Mouse (Mus musculus): Measurements from ENCODE around the gene Timp3. TPM values are rescaled to one million over a fixed set of nuclear protein-coding genes. Genes with fewer than 3 reads are reported as not detected.

Gene Timp3
- total RNA-seq, 2 experiments from 2014 or later: 90.4 to 99.7 TPM

DNA sequence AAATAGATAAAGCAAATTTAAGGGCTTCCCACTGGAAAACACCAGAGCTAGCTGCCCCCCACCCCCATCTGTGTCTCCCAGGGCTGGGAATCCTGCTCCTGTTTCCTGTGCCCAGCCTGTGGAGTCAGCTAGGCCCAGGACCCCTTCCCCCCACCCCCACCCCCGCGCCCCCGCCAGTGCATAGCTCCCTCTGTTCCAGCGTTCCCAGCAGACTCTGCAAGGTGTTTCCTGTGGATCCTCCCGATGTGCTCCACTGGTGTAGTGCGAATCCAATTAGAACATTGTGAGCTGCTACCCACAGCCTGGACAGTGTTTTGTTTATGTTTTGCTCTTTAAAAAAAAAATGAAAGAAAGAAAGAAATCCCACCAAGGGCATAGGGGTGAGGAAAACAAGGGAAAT, 25.1 kb downstream of the Timp3 start:
- DNase-seq (ENCODE audit: low spot score in 2 of 2): no peak

DNA sequence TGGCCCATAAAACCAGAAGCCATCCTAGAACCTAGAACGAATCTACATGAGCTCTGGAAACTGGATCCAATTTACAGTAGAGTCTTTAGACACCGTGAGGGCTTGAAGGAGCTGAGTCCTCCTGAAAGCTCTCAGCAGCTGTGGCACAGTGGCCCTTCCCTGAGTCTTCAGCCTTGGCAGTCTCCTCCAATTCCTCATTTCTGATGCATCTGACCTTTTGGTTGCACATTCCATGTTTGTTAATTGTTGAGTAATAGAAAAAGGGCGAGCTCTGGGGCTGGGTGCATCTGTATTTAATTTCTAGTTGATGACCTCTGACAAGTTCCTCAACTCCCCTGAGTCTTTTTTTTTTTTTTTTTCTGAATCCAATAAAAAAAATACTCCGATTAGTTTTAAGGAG, 28.0 kb downstream of the Timp3 start:
- no peak for DNase-seq (ENCODE audit: low spot score in 2 of 2)

DNA sequence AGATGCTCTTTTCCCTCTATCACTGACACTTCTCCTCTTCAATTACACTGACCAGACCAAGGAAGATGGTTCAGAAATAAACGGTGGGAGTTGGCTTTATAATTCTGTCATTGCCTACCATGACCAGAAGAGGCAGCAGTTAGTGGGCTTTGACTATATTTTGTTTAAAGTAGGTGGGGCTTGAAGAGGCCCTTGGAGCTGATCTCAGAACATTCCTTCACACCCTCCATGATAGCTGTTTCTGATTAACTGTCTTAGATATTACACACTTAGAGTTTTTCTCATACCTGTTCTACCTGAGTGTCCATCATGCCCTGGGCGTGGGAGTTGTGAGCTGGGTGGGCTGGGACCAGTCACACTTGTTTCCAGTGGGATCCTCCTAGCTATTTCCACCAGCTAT, 28.5 kb downstream of the Timp3 start:
- no peak for DNase-seq (ENCODE audit: low spot score in 2 of 2)

DNA sequence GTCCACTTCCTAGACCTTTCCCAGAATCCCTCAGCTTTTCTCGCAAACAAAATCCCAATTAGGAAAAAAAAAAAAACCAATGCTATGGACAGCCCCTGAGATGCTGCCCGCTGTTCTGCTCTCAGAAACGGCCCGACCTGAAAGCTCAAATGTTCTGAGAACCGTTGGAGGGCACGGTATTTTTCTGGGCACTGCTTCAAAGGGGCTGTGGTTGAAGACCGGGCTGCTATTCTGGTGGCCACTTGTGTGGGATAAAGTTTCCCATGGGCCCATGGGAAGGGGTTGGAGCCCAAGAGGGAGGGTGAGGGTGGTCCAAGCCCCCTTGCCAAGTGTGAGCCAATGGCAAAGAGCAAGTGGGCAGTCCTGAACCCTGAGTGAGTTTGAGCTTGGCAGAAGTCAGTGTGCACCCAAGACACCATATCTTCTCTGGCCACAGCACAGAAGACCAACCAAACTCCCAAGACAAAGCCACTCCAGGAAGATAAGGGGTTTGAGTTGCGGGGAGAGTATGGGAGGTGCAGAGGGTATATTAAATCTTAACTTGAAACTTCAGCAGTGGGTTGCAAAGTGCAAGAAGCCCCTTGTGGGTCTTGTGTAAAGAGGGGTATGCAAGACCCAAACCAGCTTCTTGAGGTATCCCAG, 29.2 kb downstream of the Timp3 start:
- no peak for DNase-seq (ENCODE audit: low spot score in 2 of 2)

DNA sequence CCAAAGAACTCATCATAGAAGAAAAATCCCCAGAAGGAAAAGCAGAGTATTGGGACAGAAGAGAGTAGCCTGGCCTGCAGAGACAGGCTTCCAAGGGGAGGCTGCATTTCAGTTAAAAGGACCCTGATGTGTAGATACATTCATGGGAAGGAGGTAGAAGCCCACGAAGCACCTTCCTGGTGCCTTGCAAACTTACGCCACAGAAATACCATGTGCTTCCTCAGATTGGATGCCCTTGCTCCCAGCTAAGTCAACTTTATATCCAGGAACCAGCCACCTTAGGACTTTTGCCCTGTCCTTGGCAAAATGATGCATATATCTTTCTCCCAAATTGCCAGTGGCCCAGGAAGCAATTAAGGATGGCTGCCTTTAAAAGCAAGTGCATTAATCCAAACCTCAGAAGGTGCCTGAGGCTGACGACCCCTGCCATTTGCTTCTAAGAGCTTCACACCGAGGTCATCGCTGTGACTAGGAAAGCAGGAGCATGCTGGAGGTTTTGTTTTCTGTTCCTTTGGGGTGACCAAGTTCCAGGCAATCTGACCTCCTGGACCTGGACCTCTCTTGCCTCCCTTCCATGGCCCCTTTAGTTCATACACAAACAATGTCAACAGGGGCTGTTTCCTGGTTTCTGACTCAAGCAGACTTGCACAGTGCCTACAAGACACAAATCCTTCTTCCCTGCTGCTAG, 31.0 kb downstream of the Timp3 start:
- no peak for DNase-seq (ENCODE audit: low spot score in 2 of 2)

DNA sequence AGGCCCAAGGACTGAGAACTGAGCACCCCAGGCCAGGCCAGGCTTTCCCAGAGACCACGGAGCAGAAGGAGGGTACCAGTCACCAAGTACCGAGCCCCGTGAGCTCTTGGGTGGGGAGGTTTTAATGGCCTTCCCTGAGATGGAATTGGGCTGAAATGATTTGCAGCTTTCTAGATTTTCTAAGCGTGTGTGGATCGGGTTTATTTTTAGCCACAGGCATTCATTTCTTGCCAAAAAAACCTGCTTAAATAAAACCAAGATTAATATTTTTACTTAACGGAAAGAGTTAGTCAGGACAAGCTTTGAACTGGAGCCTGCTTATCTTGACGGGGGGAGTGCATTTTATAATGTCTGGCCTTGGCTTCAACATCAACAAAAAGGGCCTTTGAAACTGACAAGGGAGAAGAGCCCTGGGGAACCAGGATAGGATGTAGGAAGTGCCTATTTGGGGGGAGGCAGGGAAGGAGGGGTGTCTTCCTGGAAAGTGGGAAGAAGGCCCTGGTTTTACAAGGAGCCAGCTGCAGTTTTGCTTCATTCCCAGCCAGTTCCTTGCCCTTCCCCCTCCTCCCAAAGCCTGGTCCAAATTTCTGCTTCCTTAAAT, 31.6 kb downstream of the Timp3 start:
- no peak for DNase-seq (ENCODE audit: low spot score in 2 of 2)

DNA sequence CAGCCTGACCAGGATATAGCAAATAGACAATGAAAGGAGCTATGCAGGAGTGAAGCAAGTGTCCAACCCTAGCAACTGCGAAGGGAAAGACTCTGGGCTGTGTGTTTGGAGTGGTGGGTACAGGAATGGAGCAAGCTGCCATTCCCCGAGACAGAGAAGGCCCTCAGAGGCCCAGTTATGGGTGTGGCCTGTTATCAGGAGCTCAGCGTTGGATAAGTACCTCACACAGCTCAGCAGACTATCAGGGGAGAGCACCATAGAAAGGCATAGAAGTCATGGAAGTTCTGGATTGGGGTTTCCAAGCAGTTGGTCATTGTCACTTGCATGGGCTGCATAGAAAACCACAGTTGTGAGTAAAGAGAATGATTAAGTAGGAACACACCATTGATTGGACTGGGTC, 32.8 kb downstream of the Timp3 start:
- no peak for DNase-seq (ENCODE audit: low spot score in 2 of 2)

DNA sequence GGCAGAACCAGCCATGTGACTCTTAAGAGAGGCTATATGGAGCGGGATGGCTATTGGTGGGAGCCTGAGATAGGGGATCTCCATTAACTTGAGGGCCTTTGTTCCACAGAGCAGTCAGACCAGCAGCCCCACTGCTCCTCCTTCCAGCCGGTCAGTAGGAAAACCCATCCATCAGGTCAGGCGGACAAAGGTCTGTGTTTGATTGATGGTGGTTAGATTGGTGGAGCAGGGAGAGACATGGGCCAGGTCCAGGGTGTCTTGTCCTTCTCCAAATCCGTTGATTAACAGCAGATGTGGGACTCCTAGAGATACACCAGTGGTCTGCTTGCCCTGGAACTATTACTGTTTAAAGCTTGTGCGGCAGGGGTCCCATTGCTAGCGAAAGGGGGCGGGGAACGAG, 34.4 kb downstream of the Timp3 start:
- DNase-seq (ENCODE audit: low spot score in 2 of 2): no peak

DNA sequence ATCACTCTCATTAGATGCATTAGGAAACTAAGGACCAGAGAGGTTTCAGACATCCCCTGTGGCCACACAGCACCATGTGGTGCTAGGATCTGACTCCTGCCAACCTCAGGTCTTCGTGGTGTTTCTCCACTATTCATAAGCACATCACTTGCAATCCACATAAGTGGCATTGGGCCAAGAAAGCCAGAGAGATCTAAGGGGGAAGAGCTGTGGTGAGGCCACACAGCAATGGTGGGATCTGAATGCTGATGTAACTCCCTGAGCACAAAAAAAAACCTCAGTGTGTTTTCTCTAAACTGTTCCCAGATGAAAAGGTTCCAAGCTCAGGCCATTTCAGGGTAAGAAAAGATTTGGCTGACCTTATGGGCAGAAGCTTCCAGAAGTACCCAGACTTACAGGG, 36.3 kb downstream of the Timp3 start:
- DNase-seq (ENCODE audit: low spot score in 2 of 2): no peak

DNA sequence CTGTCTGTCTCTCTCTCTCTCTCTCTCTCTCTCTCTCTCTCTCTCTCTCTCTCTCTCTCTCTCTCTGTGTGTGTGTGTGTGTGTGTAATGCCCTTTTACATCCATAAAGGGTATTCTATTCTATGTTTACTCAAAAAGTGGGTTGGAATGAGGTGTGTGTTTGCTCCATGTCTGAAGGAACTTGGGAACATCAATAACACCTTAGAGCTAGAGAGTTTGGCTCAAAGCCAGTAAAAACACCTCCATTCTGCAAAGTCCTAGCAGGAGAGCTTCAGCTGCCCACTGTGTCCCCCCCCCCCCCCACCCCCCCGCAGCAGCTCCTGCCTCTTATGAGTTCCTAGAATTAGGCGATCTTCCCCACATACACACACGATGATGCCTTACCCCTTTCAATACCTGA, 37.1 kb downstream of the Timp3 start:
- no peak for DNase-seq (ENCODE audit: low spot score in 2 of 2)

DNA sequence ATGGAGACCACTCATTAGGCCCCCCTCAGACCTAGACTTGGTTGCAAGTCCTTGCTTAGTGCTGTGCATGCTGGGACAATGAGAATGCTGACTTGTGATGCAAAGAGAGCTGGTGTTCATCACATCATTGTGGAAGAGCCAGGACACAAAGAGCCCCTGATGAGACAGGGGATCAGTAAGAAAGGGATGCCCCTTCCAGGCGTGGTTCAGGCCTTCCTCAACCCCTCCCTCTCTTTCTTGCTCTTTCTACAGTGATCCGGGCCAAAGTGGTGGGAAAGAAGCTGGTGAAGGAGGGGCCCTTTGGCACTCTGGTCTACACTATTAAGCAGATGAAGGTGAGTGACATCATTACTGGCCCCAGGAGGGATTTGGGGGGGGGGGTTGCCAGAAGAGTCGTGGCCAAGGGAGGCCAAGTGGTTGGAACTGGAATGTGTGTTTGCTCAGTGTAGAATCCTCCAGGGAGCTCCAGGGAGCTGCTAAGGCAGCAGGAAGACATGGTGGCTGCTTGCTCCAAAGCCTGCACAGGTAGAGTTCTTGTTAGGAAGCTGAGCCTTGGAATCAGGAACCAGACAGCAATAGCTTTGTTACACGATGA, 38.0 kb downstream of the Timp3 start:
- no peak for DNase-seq (ENCODE audit: low spot score in 2 of 2)

DNA sequence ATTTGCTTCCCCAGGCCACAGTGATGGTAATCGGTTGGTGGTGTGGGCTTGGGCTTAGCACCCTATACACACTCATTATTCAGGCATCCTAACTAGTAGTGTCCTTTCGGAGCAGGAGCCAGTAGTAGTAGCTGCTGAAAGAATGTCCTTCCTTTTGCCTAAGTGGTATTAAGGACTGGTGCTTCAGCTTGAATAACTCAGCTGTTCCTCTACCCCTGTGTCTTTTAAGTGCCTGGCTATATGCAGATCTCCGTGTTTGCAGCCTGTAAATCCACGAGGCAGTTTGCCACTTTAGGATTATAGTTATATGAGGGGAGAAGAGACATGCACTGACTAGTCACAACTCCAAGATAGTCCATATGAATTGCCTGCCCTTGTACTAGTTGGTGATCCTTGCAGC, 38.9 kb downstream of the Timp3 start:
- DNase-seq (ENCODE audit: low spot score in 2 of 2): no peak

DNA sequence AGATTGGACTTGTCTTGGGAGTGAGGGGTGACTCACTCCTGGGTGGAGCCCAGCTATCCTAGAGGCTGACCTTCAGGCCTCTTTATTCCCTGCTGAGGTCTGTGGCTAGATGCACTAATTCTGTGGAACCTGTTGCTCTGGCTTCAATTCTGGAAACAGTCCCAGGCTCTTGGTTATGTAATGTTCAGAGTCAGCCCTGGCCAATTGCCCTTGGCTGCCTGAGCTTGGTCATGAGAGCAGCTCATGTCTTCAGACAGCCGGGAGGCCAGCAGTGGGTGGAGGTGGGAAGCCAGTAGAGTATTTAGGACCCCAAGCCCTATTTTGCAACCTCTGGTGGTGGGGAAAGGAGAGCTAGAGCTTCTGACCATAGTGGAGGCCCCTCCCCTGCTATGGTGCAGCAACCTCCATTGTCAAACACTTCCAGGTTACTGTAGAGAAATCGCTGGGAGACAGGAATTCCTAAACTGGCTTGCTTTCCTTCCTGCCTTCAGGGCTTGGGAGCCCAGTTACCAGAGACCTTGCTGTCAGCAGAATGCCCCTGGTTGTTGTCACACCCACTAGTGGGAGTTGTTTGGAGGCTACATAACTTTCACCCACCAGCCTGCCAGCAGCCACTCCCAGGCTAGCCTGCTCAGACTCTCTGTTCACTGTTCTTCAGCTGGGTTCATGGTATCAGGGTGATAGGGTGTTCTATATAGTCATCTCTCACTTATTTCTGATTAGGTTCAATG, 39.6 kb downstream of the Timp3 start:
- DNase-seq (ENCODE audit: low spot score in 2 of 2): peak; percentile 69 to 91

DNA sequence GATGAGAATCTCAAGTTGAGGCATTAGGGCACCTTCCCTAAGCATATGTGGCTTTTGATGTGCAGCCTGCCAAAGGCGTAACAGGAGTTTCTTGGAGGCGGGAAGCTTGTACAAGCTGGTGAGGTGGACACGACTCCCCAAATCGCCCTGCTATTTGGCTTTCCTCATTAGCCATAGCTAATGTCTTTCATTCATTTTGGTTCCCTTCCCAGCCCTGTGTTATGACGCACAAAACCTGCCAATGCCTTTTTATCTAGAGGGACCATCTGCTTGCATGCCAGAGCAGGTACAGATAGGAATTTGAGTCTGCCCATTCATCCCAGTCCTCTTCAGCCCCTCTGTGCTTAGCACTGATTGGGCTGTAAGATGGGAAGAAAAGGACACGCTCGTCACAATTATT, 40.2 kb downstream of the Timp3 start:
- DNase-seq (ENCODE audit: low spot score in 2 of 2): no peak

DNA sequence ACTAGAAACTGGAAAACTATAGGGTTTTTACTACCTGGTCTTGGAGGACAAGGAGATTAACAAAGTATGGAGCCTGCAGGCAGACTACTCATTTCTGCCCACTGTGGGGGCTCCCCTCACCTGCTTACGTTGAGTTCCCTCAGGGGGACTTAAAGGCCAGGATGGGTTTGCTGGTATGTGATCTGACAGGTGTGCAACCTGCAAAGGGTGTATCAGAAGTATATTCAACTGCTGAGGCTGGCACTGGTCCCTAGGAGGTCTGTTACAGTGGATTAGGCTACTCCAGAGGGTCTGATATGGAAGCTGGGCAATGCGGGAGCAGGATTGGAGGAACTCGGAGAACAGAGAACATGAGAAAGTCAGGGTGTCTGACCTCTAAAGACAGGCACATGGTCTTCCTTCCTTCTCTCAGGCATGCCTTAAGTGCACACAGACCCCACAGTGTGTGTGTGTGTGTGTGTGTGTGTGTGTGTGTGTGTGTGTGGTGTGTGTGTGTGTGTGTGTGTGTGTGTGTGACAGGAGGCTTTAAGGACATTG, 40.9 kb downstream of the Timp3 start:
- DNase-seq (ENCODE audit: low spot score in 2 of 2): no peak

DNA sequence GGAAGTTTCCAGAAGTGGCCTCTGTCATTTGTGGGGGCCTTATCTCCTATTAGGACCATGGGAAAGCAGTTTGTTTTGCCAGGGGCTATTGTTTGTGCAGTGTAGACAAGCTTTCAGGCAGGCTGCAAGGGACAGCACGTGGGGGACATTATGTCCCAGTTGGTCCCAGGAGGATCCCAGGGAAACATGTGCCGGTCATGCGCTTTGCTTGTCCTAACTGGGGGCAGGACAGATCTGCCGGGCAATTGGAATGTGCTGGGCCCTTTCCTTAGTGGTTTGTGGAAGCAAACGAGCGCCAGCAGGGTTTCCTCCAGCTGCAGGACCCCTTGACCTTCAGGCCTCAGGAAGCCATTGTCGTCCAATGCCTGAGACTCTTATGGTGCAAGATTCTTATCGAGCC, 41.4 kb downstream of the Timp3 start:
- DNase-seq (ENCODE audit: low spot score in 2 of 2): peak in 1 of 2 experiments; percentile 25

DNA sequence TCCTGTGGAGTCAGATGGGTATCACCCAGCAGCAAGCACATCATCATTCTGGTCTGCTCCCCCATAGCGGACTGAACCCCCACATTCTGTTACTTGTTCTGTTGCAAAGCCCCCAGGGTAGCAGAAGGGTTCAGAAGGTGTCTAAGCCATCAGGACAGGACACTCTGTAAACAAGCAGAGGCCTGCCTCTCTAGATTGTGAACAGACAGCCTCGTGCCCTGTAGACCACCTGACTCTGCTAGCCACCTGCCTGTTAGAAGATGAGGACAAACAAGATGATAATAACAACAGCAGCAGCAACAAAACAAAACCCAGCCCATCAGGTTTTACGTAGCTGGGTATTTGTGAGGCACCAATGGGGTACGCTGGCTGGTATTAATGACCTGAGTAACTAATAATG, 42.0 kb downstream of the Timp3 start:
- no peak for DNase-seq (ENCODE audit: low spot score in 2 of 2)

DNA sequence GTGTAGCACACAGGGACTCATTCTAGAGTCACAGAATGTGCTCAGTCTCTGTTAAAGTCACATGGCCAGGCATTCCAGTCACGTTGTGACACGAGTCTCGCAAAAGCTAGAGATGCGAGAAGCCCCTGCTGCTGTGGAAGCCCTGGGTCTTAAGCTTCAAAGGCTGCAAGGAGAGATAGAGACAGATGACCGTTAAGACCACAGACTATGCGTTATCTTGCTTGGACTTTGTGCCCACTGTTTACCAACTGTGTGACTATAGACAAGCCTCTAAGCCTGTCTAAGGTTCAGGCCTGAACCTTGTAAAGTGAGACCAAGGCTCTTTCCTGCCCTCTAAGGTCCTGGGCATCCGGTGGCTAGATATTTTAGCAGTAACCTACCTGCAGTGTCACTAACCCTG, 42.5 kb downstream of the Timp3 start:
- no peak for DNase-seq (ENCODE audit: low spot score in 2 of 2)

DNA sequence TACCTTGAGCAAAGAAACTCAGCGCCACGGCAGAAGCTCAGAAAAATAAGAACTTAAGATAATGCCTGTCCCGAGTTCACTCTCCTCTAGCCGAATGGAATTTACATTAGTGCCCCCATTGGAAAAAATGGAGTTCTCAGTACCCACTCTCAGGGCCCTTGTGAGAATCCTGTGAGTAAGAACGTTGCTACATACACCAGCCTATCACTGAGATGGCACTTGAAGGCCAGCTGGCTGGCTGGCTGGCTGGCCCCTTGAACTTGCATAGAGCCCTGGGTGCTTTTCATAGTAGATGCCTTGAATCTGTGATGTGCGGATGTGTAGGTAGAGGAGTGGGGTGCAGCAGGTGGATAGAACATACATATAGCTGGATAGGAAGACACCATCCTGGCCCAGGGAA, 43.2 kb downstream of the Timp3 start:
- no peak for DNase-seq (ENCODE audit: low spot score in 2 of 2)

DNA sequence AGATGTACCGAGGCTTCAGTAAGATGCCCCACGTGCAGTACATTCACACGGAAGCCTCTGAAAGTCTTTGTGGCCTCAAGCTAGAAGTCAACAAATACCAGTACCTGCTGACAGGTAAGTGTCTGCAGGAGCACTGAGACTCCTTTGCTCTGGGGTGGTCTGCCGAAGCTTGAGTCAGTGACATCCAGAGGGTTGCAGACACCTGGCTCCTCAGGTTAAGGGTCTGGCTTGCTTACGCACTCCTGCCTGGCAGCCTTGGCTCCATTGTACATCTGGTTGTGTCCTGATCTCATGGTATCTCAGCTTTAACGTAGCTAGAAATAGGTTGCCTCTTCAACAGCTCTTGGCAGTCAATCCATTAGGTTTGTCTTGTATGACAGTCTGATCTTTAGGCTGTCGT, 43.8 kb downstream of the Timp3 start:
- DNase-seq (ENCODE audit: low spot score in 2 of 2): no peak

DNA sequence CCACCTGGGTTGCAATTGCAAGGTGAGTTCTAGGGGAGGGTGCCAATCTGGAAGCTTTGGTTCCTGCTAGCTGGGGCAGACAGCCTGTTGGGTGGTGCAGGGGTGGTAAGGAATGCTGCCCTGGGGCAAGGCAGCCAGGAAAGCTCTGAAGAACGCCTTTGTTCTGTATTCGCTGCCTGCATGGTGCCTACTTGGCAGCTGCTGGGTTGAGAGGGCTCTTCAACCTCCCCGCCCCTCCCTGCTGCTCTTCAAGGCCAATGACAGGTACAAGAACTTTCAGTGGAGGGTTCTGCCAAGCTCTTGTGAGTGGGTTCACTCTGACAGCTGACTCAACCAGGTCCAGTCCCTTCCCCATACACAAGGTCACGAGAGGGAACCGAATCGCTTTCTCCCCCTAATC, 44.5 kb downstream of the Timp3 start:
- DNase-seq (ENCODE audit: low spot score in 2 of 2): no peak

DNA sequence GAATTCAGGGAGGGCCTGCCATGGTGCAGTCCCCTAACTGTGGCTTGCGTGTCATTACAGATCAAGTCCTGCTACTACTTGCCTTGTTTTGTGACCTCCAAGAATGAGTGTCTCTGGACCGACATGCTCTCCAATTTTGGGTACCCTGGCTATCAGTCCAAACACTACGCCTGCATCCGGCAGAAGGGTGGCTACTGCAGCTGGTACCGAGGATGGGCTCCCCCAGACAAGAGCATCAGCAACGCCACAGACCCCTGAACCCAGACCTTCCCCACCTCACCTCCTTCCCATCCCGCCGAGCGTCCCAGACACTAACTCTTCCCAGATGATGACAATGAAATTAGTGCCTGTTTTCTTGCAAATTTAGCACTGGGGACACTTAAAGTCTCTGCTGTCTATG, 45.5 kb downstream of the Timp3 start:
- DNase-seq (ENCODE audit: low spot score in 2 of 2): no peak
